8 mouse cellular contexts compared by ENCODE assay signal in genomic region chr3:66981706-66982105, GRCm38 (mm10). TPM values are rescaled to one million over a fixed set of nuclear protein-coding genes. Genes with fewer than 3 reads are reported as not detected.
DNase-seq lines count a peak whose midpoint lies in the region; ATAC-seq lines count a peak whose summit lies in the region.

Gene Shox2, minus strand, starts transcription at chr3:66981771.

- H3K4me2 ChIP-seq in kidney, embryonic 14.5 days (replicated peaks; ENCODE audit: low read depth, low read length): peak within 1 kb of the TSS; percentile 60
- peak within 1 kb of the TSS; percentile 72 for H3K4me2 ChIP-seq in hindbrain, embryonic 12.5 days (replicated peaks)
- H3K4me2 ChIP-seq in midbrain, embryonic 11.5 days: peak within 1 kb of the TSS; percentile 61

- no peak for ATAC-seq in kidney, embryonic 14.5 days (ENCODE audit: low FRiP score, low TSS enrichment)
- no peak for ATAC-seq in hindbrain, embryonic 12.5 days (ENCODE audit: low FRiP score)
- 0 out of 2 replicates have a peak, but pooled peaks have one; percentile 0 for ATAC-seq in midbrain, embryonic 11.5 days (ENCODE audit: low FRiP score)

- H3K36me3 ChIP-seq in kidney, embryonic 14.5 days (ENCODE audit: control insufficient read depth, insufficient read depth, low read length): no peaks in the 10 kb centered on the region
- no peaks in the 10 kb centered on the region for H3K36me3 ChIP-seq in hindbrain, embryonic 12.5 days
- H3K36me3 ChIP-seq in midbrain, embryonic 11.5 days (ENCODE audit: control insufficient read depth, insufficient read depth, low read length): no peaks in the 10 kb centered on the region

- H3K27me3 ChIP-seq in kidney, embryonic 14.5 days (ENCODE audit: control insufficient read depth, insufficient read depth, low read length): peaks cover 67% of the 10 kb centered on the region
- H3K27me3 ChIP-seq in hindbrain, embryonic 12.5 days: peaks cover 68% of the 10 kb centered on the region
- H3K27me3 ChIP-seq in midbrain, embryonic 11.5 days (ENCODE audit: control insufficient read depth, insufficient read depth, low read length): peaks cover 65% of the 10 kb centered on the region

- peak within 1 kb of the TSS; percentile 40; the same call in 1 of the 2 replicates for H3K9ac ChIP-seq in kidney, embryonic 14.5 days (ENCODE audit: low read depth, low read length)
- H3K9ac ChIP-seq in hindbrain, embryonic 12.5 days: peak within 1 kb of the TSS; percentile 65
- H3K9ac ChIP-seq in midbrain, embryonic 11.5 days (ENCODE audit: low read length): peak within 1 kb of the TSS; percentile 66

- no peak within 1 kb of the TSS for H3K27ac ChIP-seq in kidney, embryonic 14.5 days (ENCODE audit: low read depth, low read length)
- peak within 1 kb of the TSS; percentile 86 for H3K27ac ChIP-seq in hindbrain, embryonic 12.5 days
- peak within 1 kb of the TSS; percentile 52; the same call in 1 of the 2 replicates for H3K27ac ChIP-seq in midbrain, embryonic 11.5 days (ENCODE audit: low read depth, low read length)

- peaks cover 10% of the 10 kb centered on the region; the same call in 1 of the 2 replicates for H3K4me1 ChIP-seq in kidney, embryonic 14.5 days (ENCODE audit: control insufficient read depth, insufficient read depth, low read length)
- H3K4me1 ChIP-seq in hindbrain, embryonic 12.5 days: peaks cover 28% of the 10 kb centered on the region
- peaks cover 10% of the 10 kb centered on the region for H3K4me1 ChIP-seq in midbrain, embryonic 11.5 days (ENCODE audit: control insufficient read depth, insufficient read depth, low read length)

- peak within 1 kb of the TSS; percentile 50 for H3K4me3 ChIP-seq in kidney, embryonic 14.5 days (ENCODE audit: low read length)
- H3K4me3 ChIP-seq in hindbrain, embryonic 12.5 days: peak within 1 kb of the TSS; percentile 47
- H3K4me3 ChIP-seq in midbrain, embryonic 11.5 days (ENCODE audit: low read depth, low read length): peak within 1 kb of the TSS; percentile 49

- H3K9me3 ChIP-seq in kidney, embryonic 14.5 days (ENCODE audit: control insufficient read depth, low read length): no peaks in the 10 kb centered on the region
- H3K9me3 ChIP-seq in hindbrain, embryonic 12.5 days (replicated peaks): no peaks in the 10 kb centered on the region
- H3K9me3 ChIP-seq in midbrain, embryonic 11.5 days (ENCODE audit: control insufficient read depth, low read length): no peaks in the 10 kb centered on the region

- under 1% methylated on average over 13 of the region's 15 CpGs for WGBS in kidney, embryonic 14.5 days
- WGBS in hindbrain, embryonic 12.5 days: under 1% methylated on average over 15 of the region's 15 CpGs
- WGBS in midbrain, embryonic 11.5 days: 1% methylated on average over 13 of the region's 15 CpGs

- no peak for DNase-seq in kidney, adult 11 months
- peak; percentile 38 for DNase-seq in ZHBTc4 (ENCODE audit: low read depth, low spot score)
- DNase-seq in midbrain, embryonic 11.5 days (ENCODE audit: low spot score, missing footprints): peak; percentile 93
- no peak for DNase-seq in frontal cortex, postnatal 14 days (ENCODE audit: low spot score in 2 of 2)
- no peak for DNase-seq in ovary, adult 18-20 months (ENCODE audit: low spot score)
- DNase-seq in adrenal gland, postnatal 14 days: no peak

RNA-seq across cellular contexts. Expression of gene Shox2, which starts in this region (rescaled TPM):
- 0.16 TPM in 1 of 2 replicates, not detected in the other for polyA plus RNA-seq in kidney, embryonic 14.5 days (2014; fragmentation: Nextera tagmentation; extraction: Ambion mirVana)
- polyA plus RNA-seq in hindbrain, embryonic 12.5 days (2016; fragmentation: Nextera tagmentation; extraction: Ambion mirVana): 40.6 and 42.4 TPM in 2 replicates
- polyA plus RNA-seq in midbrain, embryonic 11.5 days (2014; fragmentation: Nextera tagmentation; extraction: Ambion mirVana): 54.3 and 57.8 TPM in 2 replicates
- total RNA-seq in adrenal gland, postnatal 14 days (2021): 1.5 and 2.2 TPM in 2 replicates

Comparison
In these comparisons a context has a peak if more than half of its experiments do, and no peak if none do; other contexts are left out.
1. RNA of gene Shox2 (polyA plus RNA-seq): 54.3 to 57.8 TPM in midbrain, embryonic 11.5 days and 40.6 to 42.4 TPM in hindbrain, embryonic 12.5 days; 0.16 TPM in kidney, embryonic 14.5 days; every median in the first group is over 10 times any median in the second.
2. DNase-seq: peak in ZHBTc4 (single experiment) and midbrain, embryonic 11.5 days (single experiment); none in kidney, adult 11 months (single experiment), frontal cortex, postnatal 14 days (0 of 2), ovary, adult 18-20 months (single experiment) and adrenal gland, postnatal 14 days (single experiment).
3. Peak in every context shown above with its lines, with median percentiles within 50 percentile points of each other: H3K4me2 ChIP-seq, H3K4me3 ChIP-seq and H3K9ac ChIP-seq.